In the genomic region with DNA sequence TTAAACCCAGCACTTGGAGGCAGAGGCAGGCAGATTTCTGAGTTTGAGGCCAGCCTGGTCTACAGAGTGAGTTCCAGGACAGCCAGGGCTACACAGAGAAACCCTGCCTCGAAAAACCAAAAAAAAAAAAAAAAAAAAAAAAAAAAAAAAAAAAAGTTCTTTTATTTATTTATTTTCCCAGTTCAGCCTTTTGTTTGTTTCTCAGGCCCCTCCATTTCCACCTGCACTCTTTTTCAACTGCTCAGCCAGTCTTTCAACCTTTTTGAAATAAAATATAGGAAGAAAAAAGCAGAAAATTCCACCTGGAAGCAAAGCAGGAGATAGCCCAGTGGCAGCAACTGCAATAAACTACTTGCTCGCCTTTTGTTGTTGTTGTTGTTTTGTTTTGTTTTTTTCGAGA, we compare ENCODE assay signal across 5 mouse cellular contexts. TPM values are rescaled to one million over a fixed set of nuclear protein-coding genes. Genes with fewer than 3 reads are reported as not detected.
DNase-seq lines count a peak whose midpoint lies in the region; TF ChIP-seq lines count a peak whose summit lies in the region.
"Not testable (repeated sequence)": the region's sequence is repeated elsewhere in the genome, so short reads cannot be mapped to it uniquely, and the experiment has no call there.
"Had no signal": no experiment of that assay in that cellular context is flagged by ENCODE, and none has a peak within 500 bp of the region (broad histone marks: within the 10 kb centered on the region; RNA-seq: fewer than 3 reads in every experiment).

No protein-coding gene starts in this region.

- H3K9me3 ChIP-seq in CH12.LX (replicated peaks; ENCODE audit: low read length); ES-E14 (ENCODE audit: control insufficient read depth, insufficient read depth, low read depth, low read length); MEL (replicated peaks; ENCODE audit: insufficient read depth, low read length): not testable (repeated sequence)

- H3K27ac ChIP-seq in CH12.LX (ENCODE audit: insufficient read depth, low read depth); ES-E14 (ENCODE audit: insufficient read depth, low read depth, low read length, poor library complexity, severe bottlenecking); MEL (ENCODE audit: control insufficient read depth, low read depth, low read length): not testable (repeated sequence)

- H3K9ac ChIP-seq in CH12.LX (ENCODE audit: insufficient read depth, low read depth); ES-E14 (ENCODE audit: insufficient read depth, low read depth, low read length, poor library complexity, severe bottlenecking); MEL (ENCODE audit: control insufficient read depth, low read depth, low read length, poor library complexity, severe bottlenecking): not testable (repeated sequence)

- not testable (repeated sequence) for TF ChIP-seq CTCF in CH12.LX (conservative IDR thresholded peaks at IDR 0.05 in 1 of 2, IDR thresholded peaks at IDR 0.05 in 1 of 2; ENCODE audit: low read depth in 2 of 2, low read length in 2 of 2); MEL (IDR thresholded peaks at IDR 0.05 in 2 of 3, conservative IDR thresholded peaks at IDR 0.05 in 1 of 3; ENCODE audit: control insufficient read depth in 1 of 3, insufficient read depth in 1 of 3, low read depth in 2 of 3, low read length in 3 of 3, poor library complexity in 1 of 3, severe bottlenecking in 1 of 3)

- not testable (repeated sequence) for H3K4me2 ChIP-seq in CH12.LX (ENCODE audit: insufficient read depth, low read depth, poor library complexity, severe bottlenecking)

- H3K4me3 ChIP-seq in CH12.LX (replicated peaks in 1 of 3; ENCODE audit: low read depth in 2 of 3, low read length in 2 of 3, poor library complexity in 1 of 3); ES-E14 (ENCODE audit: insufficient read depth in 1 of 2, low read depth in 1 of 2, low read length in 2 of 2, poor library complexity in 1 of 2, severe bottlenecking in 1 of 2); MEL (ENCODE audit: control insufficient read depth in 1 of 2, insufficient read depth in 1 of 2, low read depth in 2 of 2, low read length in 2 of 2): not testable (repeated sequence)

- H3K79me2 ChIP-seq in CH12.LX (replicated peaks; ENCODE audit: control insufficient read depth, extremely low read depth, insufficient read depth, poor library complexity, severe bottlenecking): peaks cover 12% of the 10 kb centered on the region
- H3K79me2 ChIP-seq in MEL (ENCODE audit: control insufficient read depth, insufficient read depth, low read length, poor library complexity): peaks cover 14% of the 10 kb centered on the region

- in situ Hi-C loops in CH12.LX (cut with MboI; ENCODE audit: low pct_ligation_motif_present, low pct_unique_long_range_greater_than_20kb, low sequenced_read_pairs); ES-E14 (cut with MboI; ENCODE audit: low sequenced_read_pairs in 2 of 2, unreplicated experiment in 2 of 2): not testable (repeated sequence)

- not testable (repeated sequence) for H3K4me1 ChIP-seq in CH12.LX (ENCODE audit: control insufficient read depth in 1 of 2, insufficient read depth in 2 of 2); ES-E14 (ENCODE audit: control insufficient read depth in 2 of 2, insufficient read depth in 2 of 2, low read length in 2 of 2, poor library complexity in 1 of 2); MEL (ENCODE audit: control insufficient read depth in 1 of 2, insufficient read depth in 2 of 2, low read length in 2 of 2)

- H3K36me3 ChIP-seq in CH12.LX (replicated peaks in 1 of 2; ENCODE audit: control insufficient read depth in 1 of 2, insufficient read depth in 1 of 2, low read length in 1 of 2); ES-E14 (ENCODE audit: control insufficient read depth, insufficient read depth, low read length, poor library complexity, severe bottlenecking); MEL (ENCODE audit: control insufficient read depth in 1 of 2, insufficient read depth in 2 of 2, low read length in 2 of 2): not testable (repeated sequence)

- not testable (repeated sequence) for H3K27me3 ChIP-seq in CH12.LX (replicated peaks); MEL (ENCODE audit: control insufficient read depth in 1 of 2, insufficient read depth in 2 of 2, low read length in 2 of 2)

- dilution Hi-C loops in CH12.LX (cut with MboI; ENCODE audit: extremely low pct_ligation_motif_present, extremely low pct_unique_long_range_greater_than_20kb, low sequenced_read_pairs): not testable (repeated sequence)

- TF ChIP-seq POLR2A in CH12.LX (IDR thresholded peaks at IDR 0.05; ENCODE audit: low read depth, low read length); MEL (IDR thresholded peaks at IDR 0.05; ENCODE audit: control insufficient read depth in 1 of 2, insufficient read depth in 1 of 2, low read depth in 1 of 2, low read length in 2 of 2, poor library complexity in 1 of 2): not testable (repeated sequence)

- TF ChIP-seq RAD21 in CH12.LX (IDR thresholded peaks at IDR 0.05; ENCODE audit: low read depth, low read length); MEL (IDR thresholded peaks at IDR 0.05; ENCODE audit: low read depth, low read length): not testable (repeated sequence)

- not testable (repeated sequence) for TF ChIP-seq EP300 in CH12.LX (IDR thresholded peaks at IDR 0.05; ENCODE audit: low read length); MEL (IDR thresholded peaks at IDR 0.05; ENCODE audit: low read depth in 1 of 2, low read length in 2 of 2)

- not testable (repeated sequence) for DNase-seq in CH12.LX (ENCODE audit: extremely low read depth); ES-E14 (ENCODE audit: low read depth, low spot score); MEL (ENCODE audit: low read depth, low spot score)

TF ChIP-seq in CH12.LX, 34 proteins besides CTCF, POLR2A, EP300 and RAD21:
- TF ChIP-seq ZNF384 (IDR thresholded peaks at IDR 0.05; ENCODE audit: low read depth, low read length): peak; percentile 63

TF ChIP-seq in ES-E14, 5 proteins besides CTCF, POLR2A, EP300 and RAD21:
- TF ChIP-seq ZNF384 (IDR thresholded peaks at IDR 0.05; ENCODE audit: low read depth, low read length): peak; percentile 82

TF ChIP-seq in MEL, 35 proteins besides CTCF, POLR2A, EP300 and RAD21:
- peak; percentile 82 for TF ChIP-seq ZNF384 (IDR thresholded peaks at IDR 0.05; ENCODE audit: low read depth, low read length)

RNA-seq across cellular contexts. Expression of a gene that starts 3.6 kb away (rescaled TPM):
- total RNA-seq in CH12.LX (2012; rRNA removed) (8.9 and 10.0 TPM in 2 replicates), CH12.LX (2014; rRNA removed) (6.4 and 8.4 TPM in 2 replicates), ES-E14 (2012; rRNA removed) (17.9 and 20.9 TPM in 2 replicates), MEL (2012; rRNA removed) (9.1 and 12.3 TPM in 2 replicates)
- polyA plus RNA-seq in CH12.LX (2012; ENCODE audit: insufficient read length, low read depth) (20.6 and 22.6 TPM in 2 replicates), MEL (2012; ENCODE audit: insufficient read depth in 1 of 2, insufficient read length in 2 of 2, low read depth in 1 of 2, low replicate concordance in 2 of 2, missing spikeins in 1 of 2) (10 to 100 TPM in 1 of 2 experiments, not detected in 1; 37.6 TPM)

RNA-seq across cellular contexts. Expression of a gene that starts 24.4 kb away (rescaled TPM):
- total RNA-seq in CH12.LX (2012; rRNA removed) (27.8 and 28.1 TPM in 2 replicates), CH12.LX (2014; rRNA removed) (9.4 and 9.8 TPM in 2 replicates), ES-E14 (2012; rRNA removed) (4.1 and 8.2 TPM in 2 replicates), MEL (2012; rRNA removed) (10.3 and 11.6 TPM in 2 replicates)
- polyA plus RNA-seq in CH12.LX (2012; ENCODE audit: insufficient read length, low read depth) (34.4 and 45.3 TPM in 2 replicates), MEL (2012; ENCODE audit: insufficient read depth in 1 of 2, insufficient read length in 2 of 2, low read depth in 1 of 2, low replicate concordance in 2 of 2, missing spikeins in 1 of 2) (10 to 100 TPM in 1 of 2 experiments, not detected in 1; 27.1 TPM)

RNA-seq across cellular contexts. Expression of a gene that starts 35.4 kb away (rescaled TPM):
- 13.5 and 14.1 TPM in 2 replicates for total RNA-seq in CH12.LX (2012; rRNA removed)
- total RNA-seq in CH12.LX (2014; rRNA removed): 5.4 and 6.1 TPM in 2 replicates
- 62.1 and 69.8 TPM in 2 replicates for polyA plus RNA-seq in CH12.LX (2012; ENCODE audit: insufficient read length, low read depth)
- 9.8 and 11.8 TPM in 2 replicates for total RNA-seq in ES-E14 (2012; rRNA removed)
- total RNA-seq in MEL (2012; rRNA removed): 7.1 and 7.6 TPM in 2 replicates
- 10 to 100 TPM in 1 of 2 experiments, not detected in 1; 66.9 TPM for polyA plus RNA-seq in MEL (2012; ENCODE audit: insufficient read depth in 1 of 2, insufficient read length in 2 of 2, low read depth in 1 of 2, low replicate concordance in 2 of 2, missing spikeins in 1 of 2)

RNA-seq across cellular contexts. Expression of a gene that starts 41.4 kb away (rescaled TPM):
- 42.2 and 44.4 TPM in 2 replicates for total RNA-seq in CH12.LX (2012; rRNA removed)
- total RNA-seq in CH12.LX (2014; rRNA removed): 22.9 and 23.8 TPM in 2 replicates
- polyA plus RNA-seq in CH12.LX (2012; ENCODE audit: insufficient read length, low read depth): 40.4 and 40.7 TPM in 2 replicates
- total RNA-seq in ES-E14 (2012; rRNA removed): 88.4 and 115 TPM in 2 replicates
- total RNA-seq in MEL (2012; rRNA removed): 47.2 and 58.5 TPM in 2 replicates
- polyA plus RNA-seq in MEL (2012; ENCODE audit: insufficient read depth in 1 of 2, insufficient read length in 2 of 2, low read depth in 1 of 2, low replicate concordance in 2 of 2, missing spikeins in 1 of 2): 10 to 100 TPM; 61.7 to 80.5 TPM

RNA-seq across cellular contexts. Expression of a gene that starts 46.1 kb away (rescaled TPM):
- 0.25 and 0.89 TPM in 2 replicates for total RNA-seq in CH12.LX (2012; rRNA removed)
- 0.21 and 0.72 TPM in 2 replicates for total RNA-seq in CH12.LX (2014; rRNA removed)
- 0.59 and 0.70 TPM in 2 replicates for polyA plus RNA-seq in CH12.LX (2012; ENCODE audit: insufficient read length, low read depth)
- 2.3 and 4.8 TPM in 2 replicates for total RNA-seq in ES-E14 (2012; rRNA removed)
- total RNA-seq in MEL (2012; rRNA removed): 0.08 TPM in 1 of 2 replicates, not detected in the other
- polyA plus RNA-seq in MEL (2012; ENCODE audit: insufficient read depth in 1 of 2, insufficient read length in 2 of 2, low read depth in 1 of 2, low replicate concordance in 2 of 2, missing spikeins in 1 of 2): under 1 TPM in 1 of 2 experiments, not detected in 1; 0.07 TPM
- polyA plus RNA-seq: activated CD4-positive, CD25-positive, alpha-beta regulatory T cell, adult 4 months; G1E had no signal
